Mouse (Mus musculus) heart, embryonic 14.5 days (tissue): ENCODE measurements around the gene Plod1. TPM values are rescaled to one million over a fixed set of nuclear protein-coding genes. Genes with fewer than 3 reads are reported as not detected.

Experiments
- ATAC-seq: fragments of 200-750 bp; cut with Nextera tagmentation; 2 replicates; pipeline ENCODE4 v1.8.0; 2017; ENCODE audit warnings: low read depth, moderate TSS enrichment; ENCODE audit not compliant: insufficient number of reproducible peaks, insufficient read depth, low FRiP score
- H3K27ac ChIP-seq, 2 experiments: fragments of 200-500 bp in 1 of 2; fragments of 300-500 bp in 1 of 2; sonication (generic) in 1 of 2; replicated peaks in 1 of 2; 2 replicates each; pipeline ENCODE4 v1.5.1; 2012 to 2014; ENCODE audit warnings: low read depth in 2 of 2, low read length in 2 of 2, control low read depth in 1 of 2, mild to moderate bottlenecking in 1 of 2, mixed read lengths in 1 of 2; ENCODE audit not compliant: control insufficient read depth in 1 of 2, insufficient read depth in 1 of 2
- H3K27me3 ChIP-seq: fragments of 300-500 bp; sonication (generic); 2 replicates; pipeline ENCODE4 v1.6.1; 2014; ENCODE audit warnings: mild to moderate bottlenecking, low read length, control low read depth; ENCODE audit not compliant: control insufficient read depth, insufficient read depth
- H3K36me3 ChIP-seq: fragments of 300-500 bp; sonication (generic); 2 replicates; pipeline ENCODE4 v1.6.1; 2014; ENCODE audit warnings: mild to moderate bottlenecking, control low read depth, low read length, mixed read lengths; ENCODE audit not compliant: control insufficient read depth, insufficient read depth
- H3K4me1 ChIP-seq, 2 experiments: fragments of 200-500 bp in 1 of 2; fragments of 300-500 bp in 1 of 2; sonication (generic) in 1 of 2; 2 replicates each; pipeline ENCODE4 v1.6.1; 2012 to 2014; ENCODE audit warnings: low read length in 2 of 2, control low read depth in 1 of 2, mixed read lengths in 1 of 2; ENCODE audit not compliant: control insufficient read depth in 2 of 2, insufficient read depth in 2 of 2
- H3K4me2 ChIP-seq: fragments of 300-500 bp; sonication (generic); 2 replicates; pipeline ENCODE4 v1.6.1; 2014; ENCODE audit warnings: mild to moderate bottlenecking, low read length
- H3K4me3 ChIP-seq, 2 experiments: fragments of 200-500 bp in 1 of 2; fragments of 300-500 bp in 1 of 2; sonication (generic) in 1 of 2; 2 replicates each; pipeline ENCODE4 v1.5.1; 2012 to 2014; ENCODE audit warnings: low read length in 2 of 2, mild to moderate bottlenecking in 2 of 2, control low read depth in 1 of 2, low read depth in 1 of 2, moderate library complexity in 1 of 2; ENCODE audit not compliant: control insufficient read depth in 1 of 2, insufficient read depth in 1 of 2
- H3K9ac ChIP-seq: fragments of 300-500 bp; sonication (generic); 2 replicates; pipeline ENCODE4 v1.6.1; 2014; ENCODE audit warnings: mild to moderate bottlenecking, low read length
- H3K9me3 ChIP-seq: fragments of 300-500 bp; sonication (generic); 2 replicates; pipeline ENCODE4 v1.6.1; 2016; ENCODE audit warnings: low read length, control low read depth; ENCODE audit not compliant: control insufficient read depth
- WGBS: fragments of 180-500 bp; shearing (Covaris S2); extraction: QIAGEN DNeasy Blood & Tissue Kit; methylation state at CpG from one replicate; pipeline ENCODE4 v1.1.7; 2014; 5-methylcytosine and 5-hydroxymethylcytosine counted together
- polyA plus RNA-seq: library from polyadenylated mRNA; unstranded; fragments of >200 nt; fragmentation: Nextera tagmentation; extraction: Ambion mirVana; gene quantifications from 2 replicates; pipeline ENCODE4 v1.2.1, GENCODE M21; 2014

Plod1 gene
- polyA plus RNA-seq, 1 experiment from 2014 or later = 50.7 TPM

- 62% methylated on average over 3 of the region's 3 CpGs for WGBS
- ATAC-seq = no peak
Measured at GRCm38 (mm10) chr4:147903601-147904000, 33.0 kb downstream of the Plod1 start.

DNA sequence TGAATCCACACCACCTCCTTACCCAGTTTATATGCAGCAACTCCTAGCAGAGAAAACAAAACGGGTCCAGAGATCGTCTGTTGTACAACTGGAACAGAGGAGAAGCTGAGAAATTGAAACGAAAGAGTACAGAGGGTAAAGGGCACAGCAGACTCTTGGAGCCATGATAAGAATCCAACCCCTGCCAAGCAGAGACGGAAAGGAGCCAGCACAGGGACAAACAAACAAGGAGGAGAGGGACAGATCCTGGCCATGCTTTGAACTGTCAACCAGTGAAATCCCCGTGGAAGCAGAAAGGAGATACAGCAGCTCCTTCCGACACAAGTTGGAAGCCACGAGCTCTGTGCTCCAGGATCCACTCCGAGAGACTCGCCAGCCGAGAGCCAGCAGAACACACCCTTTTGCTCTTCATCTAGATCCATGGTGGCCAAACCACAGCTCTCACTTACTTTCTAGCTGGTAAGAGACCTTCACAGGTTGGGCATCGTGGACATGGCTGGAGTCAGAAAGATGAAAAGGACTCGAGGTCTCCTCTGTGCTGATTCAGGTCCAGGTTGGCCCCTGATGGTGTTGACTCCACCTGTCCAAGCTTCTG lies 33.6 kb downstream of the Plod1 start:
- no peak for ATAC-seq
- Histone ChIP-seq H3K36me3 (peaks cover 53% of the 10 kb centered on the region), H3K9ac (peak overlapping the region; percentile 97; the same call in 1 of the 2 replicates), H3K27ac (no peak overlapping the region), H3K27me3 (no peaks in the 10 kb centered on the region), H3K4me2 (peak overlapping the region; percentile 78), H3K4me1 (peaks cover 28 to 39% of the 10 kb centered on the region in 2 experiments), H3K9me3 (no peaks in the 10 kb centered on the region), H3K4me3 (peak overlapping the region; percentile 85 to 96; a peak in 2 of 4 replicates)
- 86% methylated on average over 12 of the region's 12 CpGs for WGBS

More at GRCm38 (mm10) chr4:147903601-147904000, 33.0 kb downstream of the Plod1 start:
- H3K4me3 ChIP-seq = peak overlapping the region; percentile 85 to 96; a peak in 3 of 4 replicates
- no peaks in the 10 kb centered on the region for H3K9me3 ChIP-seq
- peak overlapping the region; percentile 97 for H3K9ac ChIP-seq
- peak overlapping the region; percentile 95; a peak in 2 of 4 replicates for H3K27ac ChIP-seq
- H3K4me1 ChIP-seq = peaks cover 24 to 34% of the 10 kb centered on the region in 2 experiments
- peak overlapping the region; percentile 78 for H3K4me2 ChIP-seq
- no peaks in the 10 kb centered on the region for H3K27me3 ChIP-seq
- peaks cover 50% of the 10 kb centered on the region for H3K36me3 ChIP-seq

- Histone ChIP-seq H3K9me3 (no peaks in the 10 kb centered on the region), H3K27me3 (no peaks in the 10 kb centered on the region), H3K27ac (peak overlapping the region; percentile 36 to 74; a peak in 3 of 4 replicates), H3K36me3 (peaks cover 78% of the 10 kb centered on the region), H3K4me1 (peaks cover 47 to 62% of the 10 kb centered on the region in 2 experiments), H3K4me3 (no peak overlapping the region), H3K4me2 (peak overlapping the region; percentile 30), H3K9ac (peak overlapping the region; percentile 45; the same call in 1 of the 2 replicates)
- ATAC-seq = no peak
- 42% methylated on average over 7 of the region's 7 CpGs for whole genome bisulfite sequencing
Measured at GRCm38 (mm10) chr4:147900452-147900851, 36.1 kb downstream of the Plod1 start.

- Histone ChIP-seq H3K9ac (peak overlapping the region; percentile 61), H3K4me3 (no peak overlapping the region), H3K9me3 (no peaks in the 10 kb centered on the region), H3K4me2 (peak overlapping the region; percentile 41), H3K4me1 (peaks cover 35 to 45% of the 10 kb centered on the region in 2 experiments), H3K27ac (peak overlapping the region; percentile 96 to 99), H3K36me3 (peaks cover 99% of the 10 kb centered on the region), H3K27me3 (no peaks in the 10 kb centered on the region)
- 39% methylated on average over 3 of the region's 3 CpGs for WGBS
- ATAC-seq = peak; percentile 48
Measured at GRCm38 (mm10) chr4:147897348-147897747, 39.2 kb downstream of the Plod1 start.

DNA sequence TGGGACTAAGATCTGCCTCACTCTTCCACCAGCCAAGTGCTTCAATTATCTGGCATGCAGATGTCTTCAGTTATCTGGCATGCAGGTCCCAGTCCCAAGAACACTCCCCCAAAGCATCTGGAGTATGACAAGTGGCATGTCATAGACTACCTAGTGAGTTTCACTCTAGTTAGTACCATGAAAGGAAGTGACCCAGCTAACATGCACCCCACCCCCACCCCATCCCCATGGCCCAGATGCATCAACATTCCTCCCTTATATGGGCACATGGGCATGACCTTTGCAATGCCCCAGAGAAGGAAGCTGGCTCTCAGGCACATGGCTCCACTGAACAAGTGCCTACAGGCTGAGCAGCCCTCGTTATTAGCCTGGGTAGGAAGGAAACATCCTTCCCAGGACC lies 40.2 kb downstream of the Plod1 start:
- Histone ChIP-seq H3K9me3 (no peaks in the 10 kb centered on the region), H3K36me3 (peaks cover 99% of the 10 kb centered on the region), H3K27me3 (no peaks in the 10 kb centered on the region), H3K4me1 (peaks cover 35 to 45% of the 10 kb centered on the region in 2 experiments), H3K27ac (peak overlapping the region; percentile 96 to 99), H3K4me3 (no peak overlapping the region), H3K4me2 (peak overlapping the region; percentile 41; the same call in 1 of the 2 replicates), H3K9ac (peak overlapping the region; percentile 61)
- 20% methylated on average over 1 of the region's 1 CpGs for WGBS
- peak; percentile 47 for ATAC-seq

- peak overlapping the region; percentile 23; the same call in 1 of the 2 replicates for H3K4me2 ChIP-seq
- 54% methylated on average over 4 of the region's 4 CpGs for WGBS
- H3K27ac ChIP-seq = peak overlapping the region; percentile 96 to 99
- H3K4me3 ChIP-seq = no peak overlapping the region
- peak overlapping the region; percentile 38 for H3K9ac ChIP-seq
- peaks cover 34 to 40% of the 10 kb centered on the region in 2 experiments for H3K4me1 ChIP-seq
- ATAC-seq = no peak
- peaks cover 99% of the 10 kb centered on the region for H3K36me3 ChIP-seq
- H3K27me3 ChIP-seq = no peaks in the 10 kb centered on the region
- H3K9me3 ChIP-seq = no peaks in the 10 kb centered on the region
Measured at GRCm38 (mm10) chr4:147895815-147896330, 40.7 kb downstream of the Plod1 start.

DNA sequence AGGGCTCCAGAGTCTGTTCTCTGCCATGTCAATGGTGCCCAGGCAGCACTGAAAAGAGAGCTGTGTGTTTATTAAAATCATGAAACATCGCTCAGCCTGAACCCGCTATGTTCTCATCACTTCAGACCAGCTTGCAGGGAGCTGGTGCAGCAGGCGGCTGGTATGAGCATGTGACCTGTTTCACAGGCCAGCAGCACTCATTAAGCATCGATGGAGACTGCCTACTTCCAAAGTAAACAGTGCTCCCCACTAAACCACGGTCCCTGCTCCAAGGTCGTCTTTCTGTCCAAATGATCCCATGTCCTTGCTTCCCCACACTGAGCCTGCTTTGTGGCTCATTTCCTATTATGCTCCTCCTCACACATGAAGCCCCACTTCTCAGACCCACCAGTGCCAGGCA lies 46.2 kb downstream of the Plod1 start:
- no peak for ATAC-seq

More for the DNA sequence above, 46.2 kb downstream of the Plod1 start:
- peaks cover 0 to under 1% of the 10 kb centered on the region in 2 experiments; a peak in 1 of 4 replicates for H3K4me1 ChIP-seq
- H3K36me3 ChIP-seq = peaks cover 97% of the 10 kb centered on the region
- H3K27ac ChIP-seq = peak overlapping the region in 1 of 2 experiments; percentile 29; a peak in 1 of 4 replicates
- H3K4me2 ChIP-seq = no peak overlapping the region
- H3K9me3 ChIP-seq = no peaks in the 10 kb centered on the region
- H3K9ac ChIP-seq = no peak overlapping the region
- H3K27me3 ChIP-seq = no peaks in the 10 kb centered on the region
- WGBS = 68% methylated on average over 6 of the region's 6 CpGs
- no peak overlapping the region for H3K4me3 ChIP-seq
